Mouse (Mus musculus): ENCODE results near the gene Srgap3.
"Not testable (repeated sequence)": the region's sequence is repeated elsewhere in the genome, so short reads cannot be mapped to it uniquely, and the experiment has no call there.

Srgap3 gene

GRCm38 (mm10) chr6:112861351-112862297, 85.4 kb downstream of the Srgap3 start:
- DNase-seq (ENCODE audit: low spot score in 2 of 2): no peak

GRCm38 (mm10) chr6:112860290-112860689, 86.8 kb downstream of the Srgap3 start:
- not testable (repeated sequence) for DNase-seq (ENCODE audit: low spot score in 2 of 2)

GRCm38 (mm10) chr6:112857057-112857456, 90.0 kb downstream of the Srgap3 start:
- no peak for DNase-seq (ENCODE audit: low spot score in 2 of 2)

- DNase-seq (ENCODE audit: low spot score in 2 of 2): no peak
Measured at GRCm38 (mm10) chr6:112855183-112855582, 91.9 kb downstream of the Srgap3 start.

GRCm38 (mm10) chr6:112852261-112853235, 94.5 kb downstream of the Srgap3 start:
- no peak for DNase-seq (ENCODE audit: low spot score in 2 of 2)

- DNase-seq (ENCODE audit: low spot score in 2 of 2): peak in 1 of 2 experiments; percentile 65
Measured at GRCm38 (mm10) chr6:112850745-112851144, 96.3 kb downstream of the Srgap3 start.

GRCm38 (mm10) chr6:112848629-112849180, 98.4 kb downstream of the Srgap3 start:
- DNase-seq (ENCODE audit: low spot score in 2 of 2): no peak

- no peak for DNase-seq (ENCODE audit: low spot score in 2 of 2)
Measured at GRCm38 (mm10) chr6:112846863-112847262, 100.2 kb downstream of the Srgap3 start.

- DNase-seq (ENCODE audit: low spot score in 2 of 2): no peak
Measured at GRCm38 (mm10) chr6:112842426-112842825, 104.6 kb downstream of the Srgap3 start.

GRCm38 (mm10) chr6:112840400-112840799, 106.7 kb downstream of the Srgap3 start:
- no peak for DNase-seq (ENCODE audit: low spot score in 2 of 2)

GRCm38 (mm10) chr6:112839391-112839790, 107.7 kb downstream of the Srgap3 start:
- no peak for DNase-seq (ENCODE audit: low spot score in 2 of 2)

GRCm38 (mm10) chr6:112838879-112839278, 108.2 kb downstream of the Srgap3 start:
- DNase-seq (ENCODE audit: low spot score in 2 of 2): peak in 1 of 2 experiments; percentile 63

GRCm38 (mm10) chr6:112836712-112837111, 110.4 kb downstream of the Srgap3 start:
- DNase-seq (ENCODE audit: low spot score in 2 of 2): peak in 1 of 2 experiments; percentile 40

GRCm38 (mm10) chr6:112835413-112835812, 111.7 kb downstream of the Srgap3 start:
- no peak for DNase-seq (ENCODE audit: low spot score in 2 of 2)

- DNase-seq (ENCODE audit: low spot score in 2 of 2): peak in 1 of 2 experiments; percentile 40
Measured at GRCm38 (mm10) chr6:112834430-112834829, 112.6 kb downstream of the Srgap3 start.

- no peak for DNase-seq (ENCODE audit: low spot score in 2 of 2)
Measured at GRCm38 (mm10) chr6:112833763-112834162, 113.3 kb downstream of the Srgap3 start.

GRCm38 (mm10) chr6:112829196-112829595, 117.9 kb downstream of the Srgap3 start:
- no peak for DNase-seq (ENCODE audit: low spot score in 2 of 2)

- no peak for DNase-seq (ENCODE audit: low spot score in 2 of 2)
Measured at GRCm38 (mm10) chr6:112828420-112828819, 118.6 kb downstream of the Srgap3 start.

- DNase-seq (ENCODE audit: low spot score in 2 of 2): no peak
Measured at GRCm38 (mm10) chr6:112825657-112826056, 121.4 kb downstream of the Srgap3 start.

- peak; percentile 72 to 90 for DNase-seq (ENCODE audit: low spot score in 2 of 2)
Measured at GRCm38 (mm10) chr6:112823096-112823495, 124.0 kb downstream of the Srgap3 start.

- DNase-seq (ENCODE audit: low spot score in 2 of 2): peak in 1 of 2 experiments; percentile 39
Measured at GRCm38 (mm10) chr6:112820298-112820992, 126.6 kb downstream of the Srgap3 start.

Measured in left cerebral cortex, adult 9 months (tissue).